Mouse (Mus musculus) E14TG2a.4 (cell line): ENCODE measurements at regions not wholly inside any gene's neighbourhood (a gene's known extent, or its start where the extent isn't known, plus 50 kb on each side); places are given as distances from the start of the nearest gene placed in this dataset.

Experiments
- H3K27me3 ChIP-seq: 2 replicates; pipeline ENCODE4 v1.6.1; 2014; ENCODE audit warnings: low read length, control low read depth; ENCODE audit not compliant: insufficient read depth
- H3K36me3 ChIP-seq: 2 replicates; pipeline ENCODE4 v1.6.1; 2014; ENCODE audit warnings: low read length, control low read depth; ENCODE audit not compliant: insufficient read depth
- H3K4me1 ChIP-seq: replicated peaks from 2 replicates; pipeline ENCODE4 v1.6.1; 2014; ENCODE audit warnings: low read depth, low read length, control low read depth
- H3K4me3 ChIP-seq: replicated peaks from 2 replicates; pipeline ENCODE4 v1.5.1; 2014; ENCODE audit warnings: mild to moderate bottlenecking, low read length
- H3K9me3 ChIP-seq: 2 replicates; pipeline ENCODE4 v1.6.1; 2014; ENCODE audit warnings: low read length, control low read depth
- CTCF ChIP-seq: conservative IDR thresholded peaks from 2 replicates; pipeline ENCODE4 v1.5.1; 2014; ENCODE audit warnings: low read length
- NANOG ChIP-seq: IDR thresholded peaks from 2 replicates; pipeline ENCODE4 v1.6.1; 2014; ENCODE audit warnings: borderline replicate concordance, low read length, mixed read lengths
- POU5F1 ChIP-seq: IDR thresholded peaks from 2 replicates; pipeline ENCODE4 v1.6.1; 2014; ENCODE audit warnings: low read length, borderline replicate concordance

GRCm38 (mm10) chr2:137654296-137654695 is 537.9 kb upstream of the Jag1 start:
- Histone ChIP-seq H3K27me3 (no peaks in the 10 kb centered on the region), H3K9me3 (no peaks in the 10 kb centered on the region; the same call in 1 of the 2 replicates), H3K4me1 (no peaks in the 10 kb centered on the region), H3K36me3 (no peaks in the 10 kb centered on the region), H3K4me3 (no peak overlapping the region)
- TF ChIP-seq NANOG (no peak), POU5F1 (no peak), CTCF (no peak)

GRCm38 (mm10) chr2:137644160-137644559 is 527.7 kb upstream of the Jag1 start:
- no peaks in the 10 kb centered on the region for H3K27me3 ChIP-seq

GRCm38 (mm10) chr2:137643269-137644055 is 527.0 kb upstream of the Jag1 start:
- no peaks in the 10 kb centered on the region for H3K9me3 ChIP-seq
- no peak overlapping the region for H3K4me3 ChIP-seq
- no peaks in the 10 kb centered on the region for H3K4me1 ChIP-seq
- H3K27me3 ChIP-seq = no peaks in the 10 kb centered on the region
- no peaks in the 10 kb centered on the region for H3K36me3 ChIP-seq
- TF ChIP-seq CTCF = no peak
- no peak for TF ChIP-seq NANOG
- no peak for TF ChIP-seq POU5F1

More at GRCm38 (mm10) chr2:137644160-137644559, 527.7 kb upstream of the Jag1 start:
- no peaks in the 10 kb centered on the region for H3K36me3 ChIP-seq
- no peaks in the 10 kb centered on the region for H3K9me3 ChIP-seq
- TF ChIP-seq NANOG (no peak), POU5F1 (no peak), CTCF (no peak)
- H3K4me1 ChIP-seq = no peaks in the 10 kb centered on the region
- no peak overlapping the region for H3K4me3 ChIP-seq

GRCm38 (mm10) chr2:137635019-137635621 is 518.7 kb upstream of the Jag1 start:
- no peaks in the 10 kb centered on the region for H3K4me1 ChIP-seq
- H3K9me3 ChIP-seq = no peaks in the 10 kb centered on the region
- H3K4me3 ChIP-seq = no peak overlapping the region
- no peaks in the 10 kb centered on the region for H3K36me3 ChIP-seq
- TF ChIP-seq NANOG (no peak), CTCF (no peak), POU5F1 (no peak)
- H3K27me3 ChIP-seq = no peaks in the 10 kb centered on the region

- Histone ChIP-seq H3K4me1 (no peaks in the 10 kb centered on the region), H3K36me3 (no peaks in the 10 kb centered on the region), H3K27me3 (no peaks in the 10 kb centered on the region), H3K9me3 (no peaks in the 10 kb centered on the region), H3K4me3 (no peak overlapping the region)
- TF ChIP-seq NANOG (no peak), POU5F1 (no peak), CTCF (no peak)
Measured at GRCm38 (mm10) chr2:137616637-137617036, 500.2 kb upstream of the Jag1 start.

- Histone ChIP-seq H3K9me3 (no peaks in the 10 kb centered on the region), H3K36me3 (no peaks in the 10 kb centered on the region), H3K4me1 (no peaks in the 10 kb centered on the region), H3K27me3 (no peaks in the 10 kb centered on the region), H3K4me3 (no peak overlapping the region)
- no peak for TF ChIP-seq NANOG
- no peak for TF ChIP-seq POU5F1
- TF ChIP-seq CTCF = no peak
Measured at GRCm38 (mm10) chr2:137613791-137614190, 497.3 kb upstream of the Jag1 start.

- Histone ChIP-seq H3K9me3 (no peaks in the 10 kb centered on the region), H3K4me3 (no peak overlapping the region), H3K36me3 (no peaks in the 10 kb centered on the region), H3K27me3 (no peaks in the 10 kb centered on the region), H3K4me1 (no peaks in the 10 kb centered on the region)
- TF ChIP-seq POU5F1 (no peak), NANOG (no peak), CTCF (no peak)
Measured at GRCm38 (mm10) chr2:137608506-137608905, 492.1 kb upstream of the Jag1 start.

GRCm38 (mm10) chr2:137598136-137598535 is 481.7 kb upstream of the Jag1 start:
- Histone ChIP-seq H3K4me1 (no peaks in the 10 kb centered on the region), H3K36me3 (no peaks in the 10 kb centered on the region), H3K4me3 (no peak overlapping the region), H3K9me3 (no peaks in the 10 kb centered on the region), H3K27me3 (no peaks in the 10 kb centered on the region)
- no peak for TF ChIP-seq POU5F1
- TF ChIP-seq NANOG = no peak

- no peaks in the 10 kb centered on the region for H3K36me3 ChIP-seq
- H3K9me3 ChIP-seq = no peaks in the 10 kb centered on the region
- TF ChIP-seq NANOG = no peak
- no peak for TF ChIP-seq CTCF
- no peak for TF ChIP-seq POU5F1
Measured at GRCm38 (mm10) chr2:137594509-137594908, 478.1 kb upstream of the Jag1 start.

More at GRCm38 (mm10) chr2:137594509-137594908, 478.1 kb upstream of the Jag1 start:
- H3K4me3 ChIP-seq = no peak overlapping the region
- H3K4me1 ChIP-seq = no peaks in the 10 kb centered on the region
- H3K27me3 ChIP-seq = no peaks in the 10 kb centered on the region
